Mouse (Mus musculus) c-Kit-negative CD71-positive TER-119-positive erythroid progenitor cells, embryonic 14.5 days (primary cell): ENCODE measurements around the gene Tax1bp3.

Source experiments
- DNase-seq: peaks from one replicate; pipeline ENCODE4 v3.0.0-alpha.2; 2013; ENCODE audit warnings: low read depth, low spot score

Gene Tax1bp3

GRCm38 (mm10) chr11:73176608-73177508, at the start of gene Tax1bp3, which contains the start of gene Emc6:
Gene Tax1bp3, plus strand, starts transcription at chr11:73177083.
Gene Emc6, minus strand, starts transcription at chr11:73177037.
- DNase-seq = peak; percentile 94

GRCm38 (mm10) chr11:73131020-73131419, 45.9 kb upstream of the Tax1bp3 start:
- DNase-seq = no peak

GRCm38 (mm10) chr11:73132999-73133398, 43.9 kb upstream of the Tax1bp3 start:
- DNase-seq = no peak

- DNase-seq = no peak
Measured at GRCm38 (mm10) chr11:73134222-73134621, 42.7 kb upstream of the Tax1bp3 start.

GRCm38 (mm10) chr11:73136587-73136986, 40.3 kb upstream of the Tax1bp3 start:
- peak; percentile 30 for DNase-seq

GRCm38 (mm10) chr11:73137116-73137515, 39.8 kb upstream of the Tax1bp3 start:
- DNase-seq = no peak

GRCm38 (mm10) chr11:73137591-73138501, 39.0 kb upstream of the Tax1bp3 start, which contains the start of gene Haspin:
Gene Haspin, minus strand, starts transcription at chr11:73138294.
- peak; percentile 81 for DNase-seq

- no peak for DNase-seq
Measured at GRCm38 (mm10) chr11:73144261-73144681, 32.6 kb upstream of the Tax1bp3 start.

- DNase-seq = no peak
Measured at GRCm38 (mm10) chr11:73146026-73146974, 30.6 kb upstream of the Tax1bp3 start.

GRCm38 (mm10) chr11:73146975-73147365, 29.9 kb upstream of the Tax1bp3 start:
- no peak for DNase-seq

- no peak for DNase-seq
Measured at GRCm38 (mm10) chr11:73148209-73148608, 28.7 kb upstream of the Tax1bp3 start.

GRCm38 (mm10) chr11:73155071-73155470, 21.8 kb upstream of the Tax1bp3 start:
- no peak for DNase-seq

- no peak for DNase-seq
Measured at GRCm38 (mm10) chr11:73159957-73160810, 16.7 kb upstream of the Tax1bp3 start, which contains the start of gene P2rx5. Gene P2rx5, plus strand, starts transcription at chr11:73160421.

- no peak for DNase-seq
Measured at GRCm38 (mm10) chr11:73160811-73161200, 16.1 kb upstream of the Tax1bp3 start.

- DNase-seq = no peak
Measured at GRCm38 (mm10) chr11:73161616-73162015, 15.3 kb upstream of the Tax1bp3 start.

GRCm38 (mm10) chr11:73162284-73162683, 14.6 kb upstream of the Tax1bp3 start:
- no peak for DNase-seq

GRCm38 (mm10) chr11:73168071-73168470, 8.8 kb upstream of the Tax1bp3 start:
- DNase-seq = no peak

- no peak for DNase-seq
Measured at GRCm38 (mm10) chr11:73168576-73168975, 8.3 kb upstream of the Tax1bp3 start.

GRCm38 (mm10) chr11:73169231-73169630, 7.7 kb upstream of the Tax1bp3 start:
- no peak for DNase-seq

GRCm38 (mm10) chr11:73172186-73172585, 4.7 kb upstream of the Tax1bp3 start:
- DNase-seq = no peak
